Mouse (Mus musculus) CH12.LX (cell line): ENCODE data around the gene Tada2b. TPM values are rescaled to one million over a fixed set of nuclear protein-coding genes. Genes with fewer than 3 reads are reported as not detected.

Source experiments
- DNase-seq: peaks from one replicate; pipeline ENCODE4 v3.0.0-alpha.2; 2013; ENCODE audit errors: extremely low read depth
- H3K27ac ChIP-seq: 2 replicates; pipeline ENCODE4 v1.5.1; 2012; ENCODE audit warnings: low read depth, mild to moderate bottlenecking, control low read depth, moderate library complexity; ENCODE audit not compliant: insufficient read depth
- H3K27me3 ChIP-seq: replicated peaks from 2 replicates; pipeline ENCODE3; 2012; ENCODE audit warnings: inconsistent platforms
- H3K36me3 ChIP-seq, 2 experiments: replicated peaks in 1 of 2; 2 replicates each; pipeline versions ENCODE3 to v1.6.1; 2012; ENCODE audit warnings: inconsistent platforms in 1 of 2, low read length in 1 of 2, mild to moderate bottlenecking in 1 of 2, mixed read lengths in 1 of 2, moderate library complexity in 1 of 2; ENCODE audit not compliant: control insufficient read depth in 1 of 2, insufficient read depth in 1 of 2
- H3K4me1 ChIP-seq, 2 experiments: 2 replicates each; pipeline ENCODE4 v1.6.1; 2012; ENCODE audit warnings: inconsistent platforms in 1 of 2, moderate library complexity in 1 of 2; ENCODE audit not compliant: insufficient read depth in 2 of 2, control insufficient read depth in 1 of 2
- H3K4me2 ChIP-seq: 2 replicates; pipeline ENCODE4 v1.6.1; 2012; ENCODE audit warnings: low read depth, mild to moderate bottlenecking, control low read depth; ENCODE audit not compliant: poor library complexity, insufficient read depth, severe bottlenecking
- H3K4me3 ChIP-seq, 3 experiments: fragments of 150-350 bp in 1 of 3; sonication (generic) in 1 of 3; replicated peaks in 1 of 3; 2 replicates each; pipeline versions ENCODE3 to v1.5.1; 2011 to 2012; ENCODE audit warnings: low read depth in 2 of 3, low read length in 2 of 3, mild to moderate bottlenecking in 2 of 3, moderate library complexity in 2 of 3, control low read depth in 1 of 3, improper control_type of control experiment in 1 of 3, inconsistent platforms in 1 of 3, mixed read lengths in 1 of 3; ENCODE audit not compliant: poor library complexity in 1 of 3
- H3K79me2 ChIP-seq: replicated peaks from 2 replicates; pipeline ENCODE4 v1.6.1; 2012; ENCODE audit warnings: mild to moderate bottlenecking, moderate library complexity; ENCODE audit not compliant: control insufficient read depth, poor library complexity, insufficient read depth, severe bottlenecking; ENCODE audit errors: extremely low read depth
- H3K9ac ChIP-seq: 2 replicates; pipeline ENCODE4 v1.6.1; 2012; ENCODE audit warnings: low read depth, mild to moderate bottlenecking, control low read depth, moderate library complexity; ENCODE audit not compliant: insufficient read depth
- H3K9me3 ChIP-seq: replicated peaks from 2 replicates; pipeline ENCODE3; 2012; ENCODE audit warnings: low read length, inconsistent platforms, mixed read lengths
- BHLHE40 ChIP-seq: IDR thresholded peaks from 2 replicates; pipeline ENCODE4 v1.6.1; 2011; ENCODE audit warnings: mild to moderate bottlenecking, low read depth, low read length, improper control_type of control experiment
- CHD1 ChIP-seq: IDR thresholded peaks from 2 replicates; pipeline ENCODE4 v1.6.1; 2012; ENCODE audit warnings: low read depth, low read length, improper control_type of control experiment, inconsistent platforms
- CHD2 ChIP-seq: IDR thresholded peaks from 2 replicates; pipeline ENCODE4 v1.6.1; 2011; ENCODE audit warnings: low read length, improper control_type of control experiment
- ELF1 ChIP-seq: IDR thresholded peaks from 2 replicates; pipeline ENCODE4 v1.6.1; 2014; ENCODE audit warnings: low read depth, mild to moderate bottlenecking, inconsistent platforms, low read length, improper control_type of control experiment
- EP300 ChIP-seq: IDR thresholded peaks from 2 replicates; pipeline ENCODE4 v1.6.1; 2011; ENCODE audit warnings: low read length, improper control_type of control experiment
- ETS1 ChIP-seq: conservative IDR thresholded peaks from 2 replicates; pipeline ENCODE4 v1.6.1; 2012; ENCODE audit warnings: low read depth, mild to moderate bottlenecking, inconsistent platforms, low read length, improper control_type of control experiment, moderate library complexity
- HCFC1 ChIP-seq: IDR thresholded peaks from 2 replicates; pipeline ENCODE4 v1.6.1; 2012; ENCODE audit warnings: low read depth, mild to moderate bottlenecking, inconsistent platforms, low read length, improper control_type of control experiment
- IRF4 ChIP-seq: IDR thresholded peaks from 2 replicates; pipeline ENCODE4 v1.6.1; 2014; ENCODE audit warnings: low read depth, mild to moderate bottlenecking, inconsistent platforms, low read length, improper control_type of control experiment
- JUN ChIP-seq: IDR thresholded peaks from 2 replicates; pipeline ENCODE4 v1.6.1; 2011; ENCODE audit warnings: low read depth, mild to moderate bottlenecking, low read length, improper control_type of control experiment, moderate library complexity; ENCODE audit not compliant: insufficient read depth
- JUND ChIP-seq: conservative IDR thresholded peaks from 2 replicates; pipeline ENCODE4 v1.6.1; 2011; ENCODE audit warnings: low read depth, low read length, improper control_type of control experiment
- MAFK ChIP-seq: IDR thresholded peaks from 2 replicates; pipeline ENCODE4 v1.6.1; 2011; ENCODE audit warnings: low read length, improper control_type of control experiment; ENCODE audit not compliant: insufficient replicate concordance
- MAX ChIP-seq: IDR thresholded peaks from 2 replicates; pipeline ENCODE4 v1.6.1; 2011; ENCODE audit warnings: low read length, improper control_type of control experiment
- MAZ ChIP-seq: IDR thresholded peaks from 2 replicates; pipeline ENCODE4 v1.6.1; 2012; ENCODE audit warnings: low read depth, mild to moderate bottlenecking, inconsistent platforms, low read length, improper control_type of control experiment, moderate library complexity
- MEF2A ChIP-seq: IDR thresholded peaks from 2 replicates; pipeline ENCODE4 v1.6.1; 2014; ENCODE audit warnings: low read depth, mild to moderate bottlenecking, inconsistent platforms, low read length, improper control_type of control experiment, borderline replicate concordance
- MXI1 ChIP-seq: IDR thresholded peaks from 2 replicates; pipeline ENCODE4 v1.6.1; 2011; ENCODE audit warnings: mild to moderate bottlenecking, low read depth, low read length, improper control_type of control experiment
- MYC ChIP-seq: IDR thresholded peaks from 2 replicates; pipeline ENCODE4 v1.6.1; 2011; ENCODE audit warnings: low read depth, mild to moderate bottlenecking, improper control_type of control experiment, low read length
- NELFE ChIP-seq: IDR thresholded peaks from 2 replicates; pipeline ENCODE4 v1.6.1; 2011; ENCODE audit warnings: low read depth, low read length, improper control_type of control experiment
- NRF1 ChIP-seq: IDR thresholded peaks from 2 replicates; pipeline ENCODE4 v1.6.1; 2014; ENCODE audit warnings: low read depth, mild to moderate bottlenecking, inconsistent platforms, low read length, improper control_type of control experiment, moderate library complexity
- PAX5 ChIP-seq: IDR thresholded peaks from 2 replicates; pipeline ENCODE4 v1.6.1; 2012; ENCODE audit warnings: low read length, inconsistent platforms, mixed read lengths
- RAD21 ChIP-seq: IDR thresholded peaks from 2 replicates; pipeline ENCODE4 v1.6.1; 2011; ENCODE audit warnings: low read depth, mild to moderate bottlenecking, low read length, improper control_type of control experiment, moderate library complexity
- SMC3 ChIP-seq: IDR thresholded peaks from 2 replicates; pipeline ENCODE4 v1.6.1; 2011; ENCODE audit warnings: low read depth, low read length, improper control_type of control experiment
- TBP ChIP-seq: conservative IDR thresholded peaks from 2 replicates; pipeline ENCODE4 v1.6.1; 2011; ENCODE audit warnings: low read depth, low read length, improper control_type of control experiment
- TCF12 ChIP-seq: IDR thresholded peaks from 2 replicates; pipeline ENCODE4 v1.6.1; 2014; ENCODE audit warnings: low read depth, mild to moderate bottlenecking, inconsistent platforms, low read length, improper control_type of control experiment
- UBTF ChIP-seq: IDR thresholded peaks from 2 replicates; pipeline ENCODE4 v1.6.1; 2012; ENCODE audit warnings: low read depth, mild to moderate bottlenecking, inconsistent platforms, low read length, improper control_type of control experiment, moderate library complexity
- USF1 ChIP-seq: IDR thresholded peaks from 2 replicates; pipeline ENCODE4 v1.6.1; 2014; ENCODE audit warnings: low read depth, mild to moderate bottlenecking, inconsistent platforms, low read length, improper control_type of control experiment
- ZKSCAN1 ChIP-seq: IDR thresholded peaks from 2 replicates; pipeline ENCODE4 v1.6.1; 2012; ENCODE audit warnings: low read depth, inconsistent platforms, low read length, improper control_type of control experiment, borderline replicate concordance
- ZMIZ1 ChIP-seq: IDR thresholded peaks from 2 replicates; pipeline ENCODE4 v1.6.1; 2012; ENCODE audit warnings: low read depth, mild to moderate bottlenecking, inconsistent platforms, low read length, improper control_type of control experiment
- dilution Hi-C: fragments of 300-500 bp; cut with MboI; formaldehyde crosslinking; loops from 2 replicates; pipeline ENCODE4 v1.14.3; 2020; ENCODE audit warnings: low sequenced_read_pairs; ENCODE audit not compliant: extremely low pct_unique_long_range_greater_than_20kb, extremely low pct_ligation_motif_present
- in situ Hi-C: fragments of 300-500 bp; cut with MboI; formaldehyde crosslinking; loops from 3 replicates; pipeline ENCODE4 v1.14.3; 2019; ENCODE audit warnings: low sequenced_read_pairs, low pct_ligation_motif_present, low pct_unique_long_range_greater_than_20kb, mixed read lengths
- polyA plus RNA-seq: library from polyadenylated mRNA; unstranded; fragments of >175 nt; gene quantifications from 2 replicates; pipeline ENCODE4 v1.2.1, GENCODE M21; 2012; ENCODE audit warnings: low read depth; ENCODE audit not compliant: insufficient read length
- total RNA-seq, 2 experiments: library from RNA; depleted of rRNA; stranded (reverse); fragments of 300-350 nt in 1 of 2; fragments of >200 nt in 1 of 2; gene quantifications; 2 replicates each; pipeline ENCODE4 v1.2.3; 2012 to 2014

Gene Tada2b
- total and polyA plus RNA-seq, 3 experiments, result 3.0 to 12.5 (median 4.8) TPM

- H3K4me2 ChIP-seq, result no peak overlapping the region
- peaks cover 4 to 11% of the 10 kb centered on the region in 2 experiments; a peak in 2 of 4 replicates for H3K4me1 ChIP-seq
- no peaks in the 10 kb centered on the region for H3K36me3 ChIP-seq
- no peak for DNase-seq
- no peak overlapping the region for H3K4me3 ChIP-seq
- H3K9me3 ChIP-seq, result peaks cover 3% of the 10 kb centered on the region
- in situ Hi-C loops, result no loop called here
- H3K79me2 ChIP-seq, result no peaks in the 10 kb centered on the region
- no peak overlapping the region for H3K9ac ChIP-seq
- TF ChIP-seq NELFE (no peak), MYC (no peak), SMC3 (no peak), JUND (no peak), IRF4 (no peak), NRF1 (no peak), UBTF (no peak), PAX5 (no peak), JUN (no peak), HCFC1 (no peak), ETS1 (no peak), CHD2 (no peak), MXI1 (no peak), ELF1 (no peak), MAZ (no peak), ZKSCAN1 (no peak), ZMIZ1 (no peak), EP300 (no peak), TBP (no peak), USF1 (no peak)
- TF ChIP-seq, all 38 proteins: peak for 0
- Histone ChIP-seq H3K27me3 (peaks cover 68% of the 10 kb centered on the region), H3K27ac (no peak overlapping the region)
- dilution Hi-C loops, result no loop called here
Observed at GRCm38 (mm10) chr5:36451872-36452389, 32.2 kb downstream of the Tada2b start.

- Histone ChIP-seq H3K27ac (no peak overlapping the region), H3K9me3 (peaks cover 3% of the 10 kb centered on the region), H3K4me3 (no peak overlapping the region), H3K4me1 (peaks cover 4 to 11% of the 10 kb centered on the region in 2 experiments; a peak in 2 of 4 replicates), H3K4me2 (no peak overlapping the region), H3K79me2 (no peaks in the 10 kb centered on the region), H3K9ac (no peak overlapping the region), H3K27me3 (peaks cover 70% of the 10 kb centered on the region), H3K36me3 (no peaks in the 10 kb centered on the region)
- no peak for DNase-seq
- dilution Hi-C loops (no loop called here), in situ Hi-C loops (no loop called here)
- no peak for TF ChIP-seq MAFK
- no peak for TF ChIP-seq MXI1
- TF ChIP-seq CHD2, result no peak
- TF ChIP-seq ELF1, result no peak
- TF ChIP-seq MAX, result no peak
- TF ChIP-seq TCF12, result no peak
- no peak for TF ChIP-seq BHLHE40
- no peak for TF ChIP-seq MEF2A
- no peak for TF ChIP-seq RAD21
- no peak for TF ChIP-seq CHD1
- TF ChIP-seq PAX5, result no peak
- TF ChIP-seq JUN, result no peak
- no peak for TF ChIP-seq MAZ
- no peak for TF ChIP-seq EP300
Observed at GRCm38 (mm10) chr5:36451119-36451518, 33.0 kb downstream of the Tada2b start.
